Mouse (Mus musculus) thymus, postnatal 25 days (tissue): Measurements from ENCODE around the gene Itgae.

Experiments
- DNase-seq: peaks from one replicate; pipeline ENCODE4 v3.0.0; 2022

Itgae gene

DNA sequence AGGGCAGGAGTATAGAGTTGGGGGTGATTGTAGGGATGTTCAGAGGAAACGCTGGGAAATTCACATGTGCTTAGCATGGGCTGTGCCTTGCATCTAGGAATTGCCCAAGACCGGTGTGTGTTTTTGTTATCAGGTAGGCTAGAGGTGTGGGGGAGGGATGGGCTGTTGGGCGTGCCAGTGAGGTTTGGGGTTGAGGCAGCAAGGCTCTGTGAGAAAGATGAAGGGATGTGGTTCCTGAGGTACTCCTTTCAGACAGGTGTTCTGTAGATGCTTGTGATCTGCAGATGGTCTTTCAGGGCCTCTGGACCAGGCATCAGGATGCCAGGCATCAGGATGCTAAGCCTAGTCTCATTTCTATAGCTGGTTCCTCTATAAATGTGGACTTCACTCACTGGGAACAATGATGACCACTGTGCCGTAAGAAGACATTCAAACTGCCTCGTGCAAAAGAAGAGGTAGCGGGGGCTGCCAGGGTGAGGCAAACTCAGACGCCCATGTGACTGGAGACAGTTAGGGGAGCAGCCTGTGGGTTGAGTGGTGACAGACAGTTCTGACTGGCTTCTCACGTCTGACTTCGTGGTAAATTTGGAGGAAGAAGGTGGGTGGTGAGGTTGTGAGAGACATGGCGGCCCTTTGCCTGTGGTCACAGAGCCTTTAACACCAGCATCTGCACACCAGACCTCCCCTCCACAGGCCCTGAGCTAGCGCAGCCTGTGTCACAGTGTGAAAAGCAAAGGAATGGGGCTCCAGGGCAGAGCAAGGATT lies 4.0 kb downstream of the Itgae start:
- peak; percentile 46 for DNase-seq

DNA sequence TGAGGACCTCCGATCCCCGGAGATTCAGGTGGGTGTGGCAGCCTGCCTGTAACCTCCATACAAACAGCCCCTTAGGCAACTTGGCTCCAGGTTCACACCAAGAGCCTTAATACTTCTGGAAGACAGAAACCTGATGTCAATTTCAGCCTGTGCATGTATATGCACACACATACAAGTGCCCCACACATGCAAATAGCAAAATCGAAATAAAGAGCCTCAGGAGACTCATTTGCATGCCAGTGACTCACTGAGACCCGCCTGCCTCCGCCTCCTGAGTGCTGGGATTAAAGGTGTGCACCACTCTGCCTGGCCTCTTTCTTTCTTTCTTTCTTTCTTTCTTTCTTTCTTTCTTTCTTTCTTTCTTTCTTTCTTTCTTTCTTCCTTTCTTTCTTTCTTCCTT lies 8.5 kb downstream of the Itgae start:
- no peak for DNase-seq

DNA sequence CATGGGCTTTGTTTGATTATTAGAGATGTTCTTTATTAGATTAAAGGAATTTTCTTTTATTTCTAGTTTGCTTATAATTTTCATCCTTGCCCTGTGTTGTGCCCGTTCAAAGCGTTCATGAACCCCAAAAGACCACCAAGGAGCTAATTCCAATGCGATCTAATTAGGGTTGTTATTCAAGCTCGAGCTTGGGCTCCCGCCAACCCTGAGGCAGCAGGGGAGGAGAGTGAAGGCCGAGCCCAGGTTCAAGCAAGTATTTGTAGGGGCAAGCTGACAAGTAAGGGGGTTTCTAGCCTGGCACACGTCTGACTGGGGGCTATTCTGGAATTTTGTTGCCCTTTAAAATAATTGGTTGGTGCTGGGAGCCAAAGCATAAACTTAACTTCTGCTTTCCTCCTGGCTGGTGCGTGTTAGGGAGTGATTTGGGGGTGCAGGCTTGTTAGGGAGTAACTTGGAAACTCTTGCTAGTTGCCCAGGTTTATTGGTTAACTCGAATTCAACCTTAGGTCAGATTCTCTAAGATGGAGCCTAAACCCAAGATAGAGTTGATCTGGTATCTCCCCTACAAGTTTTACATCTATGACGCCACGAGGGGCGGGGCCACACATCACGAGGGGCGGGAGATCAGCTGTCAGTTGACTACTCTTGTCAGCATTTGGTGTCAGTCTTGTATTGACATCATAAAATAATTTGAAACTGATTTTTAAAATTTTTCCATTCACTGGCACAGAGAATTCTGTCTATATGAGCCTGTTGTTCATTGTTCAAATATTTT lies 9.8 kb downstream of the Itgae start:
- DNase-seq: no peak

DNA sequence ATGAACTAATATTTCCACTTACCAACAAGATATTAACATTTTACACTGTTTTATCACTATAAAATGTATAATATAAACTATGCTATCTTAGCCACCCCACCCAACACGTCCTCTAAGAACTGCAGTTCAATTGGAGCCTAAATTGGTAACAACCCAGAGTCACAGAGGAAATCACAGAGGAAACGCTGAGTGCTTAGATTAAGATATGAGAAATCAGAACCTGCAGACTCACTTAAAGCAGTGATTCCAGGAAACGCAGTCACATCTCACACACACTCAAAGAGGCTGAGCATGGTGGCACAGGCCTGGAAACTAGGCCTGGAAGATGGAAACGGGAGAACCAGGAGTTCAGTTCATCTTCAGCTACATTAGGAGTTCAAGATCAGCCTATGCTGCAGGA lies 10.9 kb downstream of the Itgae start:
- no peak for DNase-seq

DNA sequence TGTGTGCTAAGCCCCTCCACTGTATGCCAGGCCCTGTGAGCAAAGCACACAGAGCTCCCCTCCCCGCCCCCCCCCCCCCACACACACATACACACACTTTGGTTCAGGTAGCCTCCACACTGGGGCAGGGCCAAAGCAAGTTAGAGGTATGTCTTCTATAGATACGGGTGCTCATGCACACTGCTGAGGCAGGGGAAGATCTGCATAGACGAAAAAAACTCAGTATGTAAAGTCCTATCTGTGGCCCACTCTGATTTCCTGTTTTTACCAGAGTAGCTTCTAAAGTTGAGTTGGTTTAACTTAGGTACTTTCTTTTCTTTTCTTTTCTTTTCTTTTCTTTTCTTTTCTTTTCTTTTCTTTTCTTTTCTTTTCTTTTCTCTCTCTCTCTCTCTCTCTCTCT lies 14.9 kb downstream of the Itgae start:
- DNase-seq: no peak

DNA sequence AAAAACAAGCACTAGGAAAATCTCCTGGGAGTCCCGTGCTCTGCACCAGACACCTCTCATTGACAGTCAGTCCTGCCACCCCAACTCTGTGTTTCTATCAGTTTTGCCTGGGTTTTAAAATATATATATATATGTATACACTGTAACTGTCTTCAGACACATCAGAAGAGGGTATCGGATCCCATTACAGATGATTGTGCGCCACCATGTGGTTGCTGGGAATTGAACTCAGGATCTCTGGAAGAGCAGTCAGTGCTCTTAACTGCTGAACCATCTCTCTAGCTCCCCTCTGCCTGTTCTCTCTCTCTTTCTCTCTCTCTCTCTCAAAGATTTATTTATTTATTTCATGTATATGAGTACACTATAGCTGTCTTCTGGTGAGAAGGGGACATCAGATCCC lies 17.0 kb downstream of the Itgae start:
- peak; percentile 71 for DNase-seq

DNA sequence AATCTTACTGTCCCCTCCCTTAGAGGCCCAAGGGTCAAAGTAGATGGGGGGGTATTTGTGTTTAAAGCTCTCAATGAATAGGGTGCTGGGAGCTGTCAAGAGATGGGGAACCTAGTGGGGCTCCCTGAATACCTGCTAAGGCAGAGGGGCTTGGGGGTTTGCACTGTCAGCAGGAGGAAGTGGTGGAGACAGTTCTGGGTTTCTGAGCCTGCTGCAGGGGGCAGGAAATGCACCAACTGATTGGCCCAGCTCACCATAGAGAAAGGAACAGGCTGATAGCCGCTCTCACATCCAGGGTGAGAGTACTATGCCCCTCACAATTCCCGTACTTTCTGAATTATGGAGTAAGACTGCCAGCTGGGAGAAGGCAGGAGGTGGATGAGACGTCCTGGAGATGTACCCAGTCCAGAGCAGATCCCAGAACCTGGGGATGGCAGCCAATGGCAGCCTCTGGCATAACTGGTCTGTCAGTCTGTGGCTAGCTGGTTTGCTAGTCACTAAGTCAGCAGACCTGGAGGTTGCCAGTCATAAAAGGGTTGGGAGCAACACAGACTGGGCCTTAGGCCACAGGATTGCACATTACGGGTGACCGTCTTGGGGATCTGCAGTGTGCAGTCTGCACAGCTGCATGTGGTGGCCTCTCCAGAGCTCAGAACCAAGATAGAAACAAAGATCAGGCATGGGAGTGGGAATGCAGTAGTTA lies 18.0 kb downstream of the Itgae start:
- peak; percentile 70 for DNase-seq

DNA sequence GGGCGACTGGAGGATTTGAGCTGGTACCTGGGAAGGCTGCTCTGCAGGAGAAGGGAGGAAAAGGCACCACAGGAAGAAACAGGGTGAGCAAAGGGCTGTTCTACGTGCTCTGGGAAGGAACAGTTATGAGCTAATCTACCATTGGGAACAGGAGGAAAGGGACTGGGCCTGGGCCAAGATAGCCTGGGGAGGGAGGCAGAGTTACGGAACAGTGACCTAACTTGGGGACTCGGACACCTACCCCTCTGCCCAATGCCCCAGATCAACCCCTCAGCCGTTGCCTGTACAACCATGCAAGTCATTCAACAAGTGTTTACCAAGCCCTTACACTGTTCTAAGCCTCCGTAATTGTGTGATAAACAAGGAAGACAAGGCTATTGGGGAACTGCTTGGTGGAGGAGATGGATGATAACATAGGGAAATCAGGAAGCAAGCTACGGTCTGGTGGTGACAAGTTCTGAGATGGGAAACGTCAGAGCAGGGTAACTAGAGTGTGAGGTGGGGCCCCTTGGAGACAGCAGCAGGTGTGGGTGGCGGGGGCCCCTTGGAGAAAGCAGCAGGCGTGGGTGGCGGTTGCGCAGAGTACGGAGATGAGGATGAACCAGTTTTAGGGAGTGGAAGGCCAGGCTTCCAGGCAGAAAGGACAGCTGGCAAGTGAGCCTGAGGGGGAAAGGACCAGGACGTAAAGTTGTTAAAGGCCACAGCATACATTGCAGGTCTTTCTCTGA lies 18.7 kb downstream of the Itgae start:
- no peak for DNase-seq

GRCm38 (mm10) chr11:73109941-73110340 lies 19.6 kb downstream of the Itgae start:
- no peak for DNase-seq

GRCm38 (mm10) chr11:73111414-73111813 lies 21.0 kb downstream of the Itgae start:
- no peak for DNase-seq

- DNase-seq: no peak
Observed at GRCm38 (mm10) chr11:73126495-73126894, 36.1 kb downstream of the Itgae start.

- DNase-seq: peak; percentile 66
Observed at GRCm38 (mm10) chr11:73131020-73131419, 40.6 kb downstream of the Itgae start.

- DNase-seq: no peak
Observed at GRCm38 (mm10) chr11:73132999-73133398, 42.6 kb downstream of the Itgae start.

GRCm38 (mm10) chr11:73134222-73134621 lies 43.8 kb downstream of the Itgae start:
- no peak for DNase-seq

- no peak for DNase-seq
Observed at GRCm38 (mm10) chr11:73136587-73136986, 46.2 kb downstream of the Itgae start.

DNA sequence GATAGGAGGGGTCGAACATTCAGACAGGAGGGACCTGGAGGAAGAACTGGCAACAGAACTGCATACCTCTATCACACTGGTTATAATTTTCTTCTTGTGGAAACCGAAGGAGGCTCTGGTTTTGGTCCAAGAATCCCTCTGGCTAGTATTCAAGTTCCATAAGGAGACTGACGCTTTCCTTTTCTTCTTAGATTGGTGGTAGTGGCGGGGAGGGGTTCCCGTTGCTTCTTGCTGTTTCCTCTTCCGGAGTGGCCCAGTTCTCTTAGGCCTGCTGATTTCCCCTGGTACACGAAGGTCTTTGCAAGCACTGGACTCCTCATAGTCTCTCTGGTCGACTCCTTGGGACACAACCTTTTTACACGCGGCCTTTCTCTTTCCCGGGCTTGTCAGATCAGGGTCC lies 46.7 kb downstream of the Itgae start:
- DNase-seq: peak; percentile 32

- DNase-seq: peak; percentile 93
Observed at GRCm38 (mm10) chr11:73137591-73138501, 47.5 kb downstream of the Itgae start, which contains the start of gene Haspin. TSS of gene Haspin (minus strand) at chr11:73138294.

- no peak for DNase-seq
Observed at GRCm38 (mm10) chr11:73144261-73144681, 53.9 kb downstream of the Itgae start.

DNA sequence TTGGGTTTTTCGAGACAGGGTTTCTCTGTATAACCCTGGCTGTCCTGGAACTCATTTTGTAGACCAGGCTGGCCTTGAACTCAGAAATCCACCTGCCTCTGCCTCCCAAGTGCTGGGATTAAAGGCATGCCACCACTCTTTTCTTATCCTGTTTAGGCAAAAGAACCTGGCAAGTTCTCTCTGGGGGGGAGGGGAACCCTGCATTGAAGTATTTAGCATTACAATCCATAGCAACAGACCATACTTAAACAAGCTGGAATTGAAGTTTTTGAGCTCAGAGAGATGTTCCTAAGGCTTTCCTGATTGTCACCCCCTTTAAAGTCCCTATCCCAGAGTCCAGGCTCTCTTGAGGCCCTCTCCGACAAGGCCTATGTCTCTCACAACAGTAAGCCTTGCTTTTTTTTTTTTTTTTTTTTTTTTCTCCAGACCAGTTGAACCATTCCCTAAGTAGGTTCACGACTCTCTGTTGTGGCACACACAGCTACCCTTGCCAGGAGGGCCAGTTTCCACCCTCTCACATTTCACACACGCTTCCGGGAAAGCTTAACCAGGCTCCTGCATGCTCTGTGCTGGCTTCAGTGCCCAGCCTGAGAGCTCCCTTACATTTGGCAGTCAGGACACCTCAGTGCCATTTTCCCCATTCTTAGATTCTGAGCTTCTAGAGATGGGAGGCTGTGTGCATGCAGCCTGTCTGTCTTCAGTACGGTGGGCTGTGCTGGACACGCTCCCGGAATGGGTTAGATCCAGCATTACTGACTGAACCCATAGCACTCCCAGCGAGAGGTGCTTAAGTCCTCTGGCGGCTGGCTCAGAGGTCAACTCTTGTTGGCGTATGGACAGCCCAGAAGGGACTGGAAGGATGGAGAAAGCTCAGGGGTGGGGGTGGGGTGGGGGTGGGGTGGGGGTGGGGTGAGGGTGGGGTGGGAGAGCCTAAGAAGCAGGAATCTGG lies 55.9 kb downstream of the Itgae start:
- no peak for DNase-seq

DNA sequence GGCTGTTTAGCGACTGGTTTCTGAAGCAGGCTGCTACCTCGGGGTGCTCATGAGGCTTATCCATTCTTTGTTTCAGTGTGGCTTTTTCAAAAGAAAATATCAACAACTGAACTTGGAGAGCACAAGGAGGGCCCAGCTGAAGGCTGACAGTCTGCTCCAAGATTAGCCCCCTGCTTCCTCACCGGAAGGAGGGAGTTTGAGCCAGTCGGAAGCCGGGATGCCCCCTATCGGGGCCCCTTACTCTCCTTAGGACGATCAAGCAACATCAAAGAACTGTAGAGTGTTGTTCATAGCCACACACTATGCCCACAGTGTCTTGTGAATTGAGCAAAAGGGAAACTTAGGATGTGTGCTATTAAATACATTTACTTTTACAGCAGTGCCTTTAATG lies 56.6 kb downstream of the Itgae start:
- no peak for DNase-seq

DNA sequence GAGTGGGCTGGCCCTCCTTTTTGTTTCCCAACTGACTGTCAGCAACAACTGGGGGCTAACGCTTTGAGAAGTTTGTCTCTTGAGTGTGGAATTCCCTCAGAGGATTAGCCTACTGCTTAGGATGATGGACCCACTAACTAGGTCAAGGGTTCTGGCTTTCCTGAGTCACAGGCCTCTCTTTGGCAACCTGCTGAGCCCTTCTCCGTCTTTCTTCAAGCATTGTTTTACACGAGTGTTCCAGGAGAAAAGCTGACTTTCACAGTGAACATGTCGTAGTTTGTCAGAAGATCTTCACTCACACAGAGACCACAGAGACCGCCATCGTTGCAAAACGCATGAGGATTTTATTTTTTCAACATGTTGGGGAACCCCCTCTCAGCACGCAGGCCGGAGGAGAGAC lies 57.8 kb downstream of the Itgae start:
- no peak for DNase-seq
